In the genomic region with DNA sequence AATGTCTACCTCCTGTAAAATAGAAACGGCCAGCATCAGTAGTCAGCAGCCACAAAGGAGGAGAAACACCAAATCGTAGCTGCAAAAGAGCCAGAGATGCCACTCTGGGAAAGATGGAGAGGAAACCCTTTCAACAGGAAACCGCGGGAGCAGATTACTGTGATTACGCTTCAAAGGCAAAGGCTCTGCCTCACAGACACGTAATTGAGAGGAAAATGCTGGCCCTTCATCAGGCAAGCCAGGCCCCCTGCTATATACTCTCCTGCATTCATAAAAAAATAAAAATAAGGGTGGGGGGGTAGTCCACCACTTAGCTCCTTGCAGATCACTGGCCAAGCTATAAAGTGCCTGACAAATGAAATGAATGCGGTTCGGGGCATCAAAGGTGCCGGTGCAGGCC, we compare ENCODE assay signal across 10 mouse cellular contexts. TPM values are rescaled to one million over a fixed set of nuclear protein-coding genes. Genes with fewer than 3 reads are reported as not detected.
DNase-seq lines count a peak whose midpoint lies in the region; ATAC-seq and TF ChIP-seq lines count a peak whose summit lies in the region.
"Had no signal": no experiment of that assay in that cellular context is flagged by ENCODE, and none has a peak within 500 bp of the region (broad histone marks: within the 10 kb centered on the region; RNA-seq: fewer than 3 reads in every experiment).

No protein-coding gene starts in this region.

- TF ChIP-seq CTCF in forebrain, postnatal 0 days (IDR thresholded peaks at IDR 0.05; ENCODE audit: low read depth) = no peak
- TF ChIP-seq CTCF in liver, postnatal 0 days (IDR thresholded peaks at IDR 0.05; ENCODE audit: low read depth) = no peak

- peak overlapping the region; percentile 53; the same call in 1 of the 2 replicates for H3K9ac ChIP-seq in heart, embryonic 12.5 days
- H3K9ac ChIP-seq in midbrain, embryonic 11.5 days (ENCODE audit: low read length) = no peak overlapping the region
- 0 out of 2 replicates have a peak overlapping the region, but pooled peaks have one; percentile 14 for H3K9ac ChIP-seq in forebrain, postnatal 0 days
- H3K9ac ChIP-seq in neural tube, embryonic 15.5 days (replicated peaks) = no peak overlapping the region
- no peak overlapping the region for H3K9ac ChIP-seq in liver, postnatal 0 days (replicated peaks)
- H3K9ac ChIP-seq: limb, embryonic 15.5 days had no signal

- peaks cover 82% of the 10 kb centered on the region for H3K4me1 ChIP-seq in heart, embryonic 12.5 days (replicated peaks)
- H3K4me1 ChIP-seq in midbrain, embryonic 10.5 days = peaks cover 61% of the 10 kb centered on the region
- H3K4me1 ChIP-seq in midbrain, embryonic 11.5 days (ENCODE audit: control insufficient read depth, insufficient read depth, low read length) = peaks cover 49% of the 10 kb centered on the region
- peaks cover 40% of the 10 kb centered on the region for H3K4me1 ChIP-seq in forebrain, postnatal 0 days (ENCODE audit: insufficient read depth)
- peaks cover 79% of the 10 kb centered on the region for H3K4me1 ChIP-seq in neural tube, embryonic 15.5 days
- H3K4me1 ChIP-seq in liver, postnatal 0 days (ENCODE audit: insufficient read depth) = peaks cover 29% of the 10 kb centered on the region

- H3K36me3 ChIP-seq in heart, embryonic 12.5 days = peaks cover 9% of the 10 kb centered on the region; the same call in 1 of the 2 replicates
- peaks cover 45% of the 10 kb centered on the region for H3K36me3 ChIP-seq in midbrain, embryonic 10.5 days
- H3K36me3 ChIP-seq in midbrain, embryonic 11.5 days (ENCODE audit: control insufficient read depth, insufficient read depth, low read length) = no peaks in the 10 kb centered on the region
- H3K36me3 ChIP-seq in forebrain, postnatal 0 days (ENCODE audit: insufficient read depth) = no peaks in the 10 kb centered on the region
- H3K36me3 ChIP-seq in neural tube, embryonic 15.5 days = no peaks in the 10 kb centered on the region
- peaks cover 21% of the 10 kb centered on the region for H3K36me3 ChIP-seq in liver, postnatal 0 days (replicated peaks; ENCODE audit: insufficient read depth, low read length)

- no peak for DNase-seq in heart, postnatal 25 days (ENCODE audit: low spot score)
- no peak for DNase-seq in midbrain, embryonic 10.5 days (ENCODE audit: low spot score)
- DNase-seq in midbrain, embryonic 11.5 days (ENCODE audit: low spot score, missing footprints) = no peak
- DNase-seq in forebrain, postnatal 0 days = peak; percentile 22
- no peak for DNase-seq in adrenal gland, adult 18-20 months (ENCODE audit: low spot score in 2 of 2)
- DNase-seq in liver, postnatal 0 days = no peak
- DNase-seq: adrenal gland, postnatal 14 days had no signal

- TF ChIP-seq EP300 in liver, postnatal 0 days (IDR thresholded peaks at IDR 0.05; ENCODE audit: low read depth) = no peak

- H3K27ac ChIP-seq in heart, embryonic 12.5 days (ENCODE audit: poor library complexity, severe bottlenecking) = 0 out of 2 replicates have a peak overlapping the region, but pooled peaks have one; percentile 35
- peak overlapping the region; percentile 42; the same call in 1 of the 2 replicates for H3K27ac ChIP-seq in midbrain, embryonic 10.5 days (replicated peaks)
- no peak overlapping the region for H3K27ac ChIP-seq in midbrain, embryonic 11.5 days (ENCODE audit: low read depth, low read length)
- peak overlapping the region; percentile 87; the same call in 1 of the 2 replicates for H3K27ac ChIP-seq in forebrain, postnatal 0 days (ENCODE audit: low read depth, low read length)
- H3K27ac ChIP-seq in neural tube, embryonic 15.5 days (replicated peaks) = 0 out of 2 replicates have a peak overlapping the region, but pooled peaks have one; percentile 29
- no peak overlapping the region for H3K27ac ChIP-seq in liver, postnatal 0 days (ENCODE audit: low read depth)

- H3K4me2 ChIP-seq in heart, embryonic 12.5 days = peak overlapping the region; percentile 60
- H3K4me2 ChIP-seq in midbrain, embryonic 11.5 days = no peak overlapping the region
- peak overlapping the region; percentile 43 for H3K4me2 ChIP-seq in forebrain, postnatal 0 days (ENCODE audit: low read depth)
- peak overlapping the region; percentile 53 for H3K4me2 ChIP-seq in neural tube, embryonic 15.5 days
- no peak overlapping the region for H3K4me2 ChIP-seq in liver, postnatal 0 days (ENCODE audit: low read depth, low read length)

- H3K27me3 ChIP-seq in heart, embryonic 12.5 days (replicated peaks) = no peaks in the 10 kb centered on the region
- no peaks in the 10 kb centered on the region for H3K27me3 ChIP-seq in midbrain, embryonic 10.5 days (ENCODE audit: low read depth, poor library complexity, severe bottlenecking)
- H3K27me3 ChIP-seq in midbrain, embryonic 11.5 days (ENCODE audit: control insufficient read depth, insufficient read depth, low read length) = no peaks in the 10 kb centered on the region
- H3K27me3 ChIP-seq in forebrain, postnatal 0 days (ENCODE audit: insufficient read depth, low read length) = no peaks in the 10 kb centered on the region
- no peaks in the 10 kb centered on the region for H3K27me3 ChIP-seq in neural tube, embryonic 15.5 days (replicated peaks)
- no peaks in the 10 kb centered on the region for H3K27me3 ChIP-seq in liver, postnatal 0 days (ENCODE audit: insufficient read depth, low read length)
- H3K27me3 ChIP-seq: limb, embryonic 15.5 days had no signal

- WGBS in heart, embryonic 12.5 days = 26% methylated on average over 9 of the region's 9 CpGs
- WGBS in midbrain, embryonic 10.5 days = 51% methylated on average over 9 of the region's 9 CpGs
- WGBS in midbrain, embryonic 11.5 days = 46% methylated on average over 9 of the region's 9 CpGs
- 8% methylated on average over 9 of the region's 9 CpGs for WGBS in forebrain, postnatal 0 days
- 12% methylated on average over 9 of the region's 9 CpGs for WGBS in neural tube, embryonic 15.5 days
- WGBS in liver, postnatal 0 days (ENCODE audit: insufficient replicate concordance) = 49% methylated on average over 9 of the region's 9 CpGs

- no peak overlapping the region; the same call in 1 of the 2 replicates for H3K4me3 ChIP-seq in heart, embryonic 12.5 days
- H3K4me3 ChIP-seq in midbrain, embryonic 10.5 days = no peak overlapping the region
- no peak overlapping the region for H3K4me3 ChIP-seq in midbrain, embryonic 11.5 days (ENCODE audit: low read depth, low read length)
- H3K4me3 ChIP-seq in forebrain, postnatal 0 days (ENCODE audit: low read depth, low read length) = no peak overlapping the region
- H3K4me3 ChIP-seq in neural tube, embryonic 15.5 days (replicated peaks) = no peak overlapping the region
- no peak overlapping the region for H3K4me3 ChIP-seq in liver, postnatal 0 days (ENCODE audit: low read depth, low read length)

- intact Hi-C loops in heart, postnatal 25 days (cut with DNase I) = loop anchor here (2.0 to 5.0 kb wide), 2 partner anchors 21 to 41 kb away; no protein-coding TSS in a partner anchor

- no peaks in the 10 kb centered on the region for H3K9me3 ChIP-seq in heart, embryonic 12.5 days (replicated peaks)
- no peaks in the 10 kb centered on the region for H3K9me3 ChIP-seq in midbrain, embryonic 10.5 days (replicated peaks)
- no peaks in the 10 kb centered on the region for H3K9me3 ChIP-seq in midbrain, embryonic 11.5 days (ENCODE audit: control insufficient read depth, low read length)
- H3K9me3 ChIP-seq in forebrain, postnatal 0 days (ENCODE audit: low read length) = no peaks in the 10 kb centered on the region
- no peaks in the 10 kb centered on the region for H3K9me3 ChIP-seq in neural tube, embryonic 15.5 days (replicated peaks)
- no peaks in the 10 kb centered on the region for H3K9me3 ChIP-seq in liver, postnatal 0 days (ENCODE audit: low read length)
- H3K9me3 ChIP-seq: limb, embryonic 15.5 days had no signal

- no peak for ATAC-seq in heart, embryonic 12.5 days (ENCODE audit: insufficient number of reproducible peaks, low FRiP score)
- ATAC-seq in midbrain, embryonic 11.5 days (ENCODE audit: low FRiP score) = no peak
- no peak for ATAC-seq in forebrain, postnatal 0 days
- no peak for ATAC-seq in neural tube, embryonic 15.5 days (ENCODE audit: low FRiP score)
- no peak for ATAC-seq in liver, postnatal 0 days

RNA-seq across cellular contexts. Expression of gene Arid1a, which starts 28.3 kb away (rescaled TPM):
- 24.5 and 28.7 TPM in 2 replicates for polyA plus RNA-seq in heart, embryonic 12.5 days (2016; fragmentation: Nextera tagmentation; extraction: Ambion mirVana)
- 10 to 100 TPM; 35.4 to 42.2 TPM for total RNA-seq in heart, postnatal 25 days (2021)
- polyA plus RNA-seq in midbrain, embryonic 10.5 days (2016; fragmentation: Nextera tagmentation; extraction: Ambion mirVana) = 32.7 and 34.5 TPM in 2 replicates
- polyA plus RNA-seq in midbrain, embryonic 11.5 days (2014; fragmentation: Nextera tagmentation; extraction: Ambion mirVana) = 39.1 and 39.2 TPM in 2 replicates
- 36.2 and 51.0 TPM in 2 replicates for total RNA-seq in forebrain, postnatal 0 days (2014; rRNA removed)
- polyA plus RNA-seq in forebrain, postnatal 0 days (2015; fragmentation: Nextera tagmentation; extraction: Ambion mirVana) = 12.7 and 19.3 TPM in 2 replicates
- polyA plus RNA-seq in neural tube, embryonic 15.5 days (2015; fragmentation: Nextera tagmentation; extraction: Ambion mirVana) = 26.9 and 28.7 TPM in 2 replicates
- 10 to 100 TPM; 37.9 to 43.6 TPM for total RNA-seq in adrenal gland, adult 18-20 months (2021)
- polyA plus RNA-seq in liver, postnatal 0 days (2015; fragmentation: Nextera tagmentation; extraction: Ambion mirVana) = 6.1 and 6.2 TPM in 2 replicates

RNA-seq across cellular contexts. Expression of gene Pigv, which starts 55.8 kb away (rescaled TPM):
- polyA plus RNA-seq in heart, embryonic 12.5 days (2016; fragmentation: Nextera tagmentation; extraction: Ambion mirVana) = 15.0 and 18.4 TPM in 2 replicates
- 10 to 100 TPM; 10.6 to 11.2 TPM for total RNA-seq in heart, postnatal 25 days (2021)
- polyA plus RNA-seq in midbrain, embryonic 10.5 days (2016; fragmentation: Nextera tagmentation; extraction: Ambion mirVana) = 18.7 and 19.5 TPM in 2 replicates
- polyA plus RNA-seq in midbrain, embryonic 11.5 days (2014; fragmentation: Nextera tagmentation; extraction: Ambion mirVana) = 9.6 and 12.4 TPM in 2 replicates
- total RNA-seq in forebrain, postnatal 0 days (2014; rRNA removed) = 9.5 and 12.0 TPM in 2 replicates
- 9.2 and 12.5 TPM in 2 replicates for polyA plus RNA-seq in forebrain, postnatal 0 days (2015; fragmentation: Nextera tagmentation; extraction: Ambion mirVana)
- 12.4 and 15.7 TPM in 2 replicates for polyA plus RNA-seq in neural tube, embryonic 15.5 days (2015; fragmentation: Nextera tagmentation; extraction: Ambion mirVana)
- 10 to 100 TPM; 16.3 to 20.4 TPM for total RNA-seq in adrenal gland, adult 18-20 months (2021)
- 5.2 and 5.9 TPM in 2 replicates for polyA plus RNA-seq in liver, postnatal 0 days (2015; fragmentation: Nextera tagmentation; extraction: Ambion mirVana)

Comparison
In these comparisons a context has a peak if more than half of its experiments do, and no peak if none do; other contexts are left out.
1. H3K27ac ChIP-seq: peak in heart, embryonic 12.5 days (single experiment), midbrain, embryonic 10.5 days (single experiment), forebrain, postnatal 0 days (single experiment) and neural tube, embryonic 15.5 days (single experiment); none in midbrain, embryonic 11.5 days (single experiment) and liver, postnatal 0 days (single experiment).
2. H3K4me2 ChIP-seq: peak in heart, embryonic 12.5 days (single experiment), forebrain, postnatal 0 days (single experiment) and neural tube, embryonic 15.5 days (single experiment); none in midbrain, embryonic 11.5 days (single experiment) and liver, postnatal 0 days (single experiment).
3. H3K9ac ChIP-seq: peak in heart, embryonic 12.5 days (single experiment) and forebrain, postnatal 0 days (single experiment); none in midbrain, embryonic 11.5 days (single experiment), neural tube, embryonic 15.5 days (single experiment) and liver, postnatal 0 days (single experiment).